Mouse (Mus musculus) left cerebral cortex, adult 8-10 months (tissue): ENCODE results near the gene Rd3. TPM values are rescaled to one million over a fixed set of nuclear protein-coding genes. Genes with fewer than 3 reads are reported as not detected.

Source experiments
- microRNA-seq, 2 experiments: library from miRNA; unstranded; fragments of <30 nt; microRNA quantifications; one replicate each; pipeline ENCODE4 v1.2.0; 2022
- total RNA-seq, 4 experiments: library from RNA; stranded (reverse); gene quantifications; 2 replicates each; pipeline ENCODE4 v1.2.4; 2022

Rd3 gene
- total RNA-seq, 4 experiments from 2014 or later, result 0.09 to 0.42 (median 0.27) TPM

Small RNA genes within 50 kb of the gene (microRNA-seq; reads per million reads assigned to microRNA genes)
- gene Mir3473c, result 0 reads per million in 2 experiments

Other genes with a start within 250 kb of the Rd3 start
- 1 to 10 TPM; 1.1 to 2.2 (median 1.4) TPM for gene Nek2, start 155.9 kb upstream of the Rd3 start, total RNA-seq
- 10 to 100 TPM; 32.2 to 42.0 (median 35.1) TPM for gene Slc30a1, start 70.6 kb upstream of the Rd3 start, total RNA-seq
- gene Traf5, start 115.2 kb downstream of the Rd3 start, total RNA-seq, result 1 to 10 TPM; 5.2 to 8.7 (median 6.4) TPM
- 10 to 100 TPM; 33.0 to 37.9 (median 34.3) TPM for gene Rcor3, start 160.7 kb downstream of the Rd3 start, total RNA-seq
- gene Kcnh1, start 213.4 kb downstream of the Rd3 start, total RNA-seq, result 10 to 100 TPM; 61.1 to 73.6 (median 64.3) TPM